Mouse (Mus musculus): ENCODE results near the gene Gm36028.

The Gm36028 gene

GRCm38 (mm10) chr16:37857495-37857894 is 3.5 kb downstream of the Gm36028 start:
- no peak for DNase-seq

- DNase-seq, result no peak
Observed at GRCm38 (mm10) chr16:37856327-37856726, 4.6 kb downstream of the Gm36028 start.

GRCm38 (mm10) chr16:37855583-37855982 is 5.4 kb downstream of the Gm36028 start:
- no peak for DNase-seq

- no peak for DNase-seq
Observed at GRCm38 (mm10) chr16:37854593-37854992, 6.4 kb downstream of the Gm36028 start.

- no peak for DNase-seq
Observed at GRCm38 (mm10) chr16:37854054-37854453, 6.9 kb downstream of the Gm36028 start.

- DNase-seq, result no peak
Observed at GRCm38 (mm10) chr16:37853279-37853678, 7.7 kb downstream of the Gm36028 start.

GRCm38 (mm10) chr16:37851366-37851765 is 9.6 kb downstream of the Gm36028 start:
- no peak for DNase-seq

GRCm38 (mm10) chr16:37847081-37847480 is 13.9 kb downstream of the Gm36028 start:
- DNase-seq, result no peak

GRCm38 (mm10) chr16:37845202-37845925 is 15.6 kb downstream of the Gm36028 start:
- DNase-seq, result no peak

- DNase-seq, result no peak
Observed at GRCm38 (mm10) chr16:37843740-37844139, 17.2 kb downstream of the Gm36028 start.

GRCm38 (mm10) chr16:37842439-37842838 is 18.5 kb downstream of the Gm36028 start:
- DNase-seq, result no peak

- no peak for DNase-seq
Observed at GRCm38 (mm10) chr16:37837571-37837970, 23.4 kb downstream of the Gm36028 start.

GRCm38 (mm10) chr16:37831041-37831440 is 29.9 kb downstream of the Gm36028 start:
- DNase-seq, result no peak

- no peak for DNase-seq
Observed at GRCm38 (mm10) chr16:37826286-37826685, 34.7 kb downstream of the Gm36028 start.

GRCm38 (mm10) chr16:37824778-37825505 is 36.0 kb downstream of the Gm36028 start:
- DNase-seq, result no peak

- DNase-seq, result no peak
Observed at GRCm38 (mm10) chr16:37823949-37824348, 37.0 kb downstream of the Gm36028 start.

- no peak for DNase-seq
Observed at GRCm38 (mm10) chr16:37817986-37818385, 43.0 kb downstream of the Gm36028 start.

GRCm38 (mm10) chr16:37814383-37814971 is 46.5 kb downstream of the Gm36028 start:
- DNase-seq, result peak; percentile 77

- no peak for DNase-seq
Observed at GRCm38 (mm10) chr16:37813691-37814382, 47.1 kb downstream of the Gm36028 start.

- DNase-seq, result no peak
Observed at GRCm38 (mm10) chr16:37812474-37812886, 48.5 kb downstream of the Gm36028 start.

GRCm38 (mm10) chr16:37811874-37812273 is 49.1 kb downstream of the Gm36028 start:
- DNase-seq, result no peak

GRCm38 (mm10) chr16:37809623-37809992 is 51.3 kb downstream of the Gm36028 start:
- DNase-seq, result no peak

- no peak for DNase-seq
Observed at GRCm38 (mm10) chr16:37808866-37809622, 51.9 kb downstream of the Gm36028 start.

All from thymus, postnatal 25 days (tissue).